ENCODE assay signal across 23 mouse cellular contexts in genomic region chr9:41912482-41912881, GRCm38 (mm10).
DNase-seq lines count a peak whose midpoint lies in the region; ATAC-seq and TF ChIP-seq lines count a peak whose summit lies in the region.
"Had no signal": no experiment of that assay in that cellular context is flagged by ENCODE, and none has a peak within 500 bp of the region (broad histone marks: within the 10 kb centered on the region; RNA-seq: fewer than 3 reads in every experiment).

No protein-coding gene starts in this region.

- no peak for ATAC-seq in forebrain, embryonic 15.5 days (replicated peaks)
- no peak for ATAC-seq in embryonic facial prominence, embryonic 15.5 days (ENCODE audit: insufficient number of reproducible peaks, low FRiP score, low TSS enrichment, low read depth)
- peak; percentile 79 for ATAC-seq in limb, embryonic 13.5 days (ENCODE audit: low FRiP score, low read depth)
- ATAC-seq: liver, embryonic 12.5 days had no signal

- no peaks in the 10 kb centered on the region for H3K27me3 ChIP-seq in forebrain, embryonic 15.5 days
- H3K27me3 ChIP-seq in forebrain, embryonic 10.5 days (ENCODE audit: poor library complexity, severe bottlenecking), result no peaks in the 10 kb centered on the region; the same call in 1 of the 2 replicates
- H3K27me3 ChIP-seq in embryonic facial prominence, embryonic 15.5 days, result no peaks in the 10 kb centered on the region
- no peaks in the 10 kb centered on the region for H3K27me3 ChIP-seq in limb, embryonic 13.5 days
- no peaks in the 10 kb centered on the region for H3K27me3 ChIP-seq in thymus, adult 2 months (ENCODE audit: control insufficient read depth, insufficient read depth, low read length)
- H3K27me3 ChIP-seq: forebrain, embryonic 12.5 days; heart, embryonic 12.5 days; hindbrain, embryonic 12.5 days; liver, embryonic 12.5 days; midbrain, embryonic 12.5 days had no signal

- H3K4me2 ChIP-seq in forebrain, embryonic 15.5 days (replicated peaks), result no peak overlapping the region
- no peak overlapping the region for H3K4me2 ChIP-seq in embryonic facial prominence, embryonic 15.5 days (replicated peaks)
- H3K4me2 ChIP-seq in limb, embryonic 13.5 days (replicated peaks), result no peak overlapping the region
- H3K4me2 ChIP-seq: forebrain, embryonic 12.5 days; heart, embryonic 12.5 days; hindbrain, embryonic 12.5 days; liver, embryonic 12.5 days; midbrain, embryonic 12.5 days had no signal

- H3K36me3 ChIP-seq in forebrain, embryonic 15.5 days, result no peaks in the 10 kb centered on the region
- no peaks in the 10 kb centered on the region for H3K36me3 ChIP-seq in forebrain, embryonic 10.5 days (replicated peaks)
- H3K36me3 ChIP-seq in embryonic facial prominence, embryonic 15.5 days, result no peaks in the 10 kb centered on the region
- H3K36me3 ChIP-seq in limb, embryonic 13.5 days, result no peaks in the 10 kb centered on the region
- no peaks in the 10 kb centered on the region for H3K36me3 ChIP-seq in thymus, adult 2 months (ENCODE audit: control insufficient read depth, insufficient read depth, low read length)
- H3K36me3 ChIP-seq: forebrain, embryonic 12.5 days; heart, embryonic 12.5 days; hindbrain, embryonic 12.5 days; liver, embryonic 12.5 days; midbrain, embryonic 12.5 days had no signal

- no peak for DNase-seq in forebrain, embryonic 10.5 days (ENCODE audit: extremely low spot score, low spot score)
- DNase-seq in NIH3T3 (ENCODE audit: low read depth), result peak; percentile 65
- no peak for DNase-seq in cerebellum, adult 18-20 months
- no peak for DNase-seq in thymus, postnatal 4 days
- DNase-seq in thymus, adult 2 months, result no peak
- DNase-seq: adrenal gland, postnatal 36 days; cerebellum, adult 11 months; cerebellum, postnatal 14 days; heart, postnatal 10 days; kidney, adult 11 months; kidney, postnatal 4 days; layer of hippocampus, adult 9-11 months; lung, adult 18-20 months; lung, postnatal 10 days had no signal

- H3K4me3 ChIP-seq in forebrain, embryonic 15.5 days, result no peak overlapping the region
- H3K4me3 ChIP-seq in forebrain, embryonic 10.5 days, result no peak overlapping the region
- H3K4me3 ChIP-seq in embryonic facial prominence, embryonic 15.5 days (replicated peaks), result no peak overlapping the region
- no peak overlapping the region for H3K4me3 ChIP-seq in limb, embryonic 13.5 days
- H3K4me3 ChIP-seq in thymus, adult 2 months (ENCODE audit: control insufficient read depth, insufficient read depth, low read length), result no peak overlapping the region
- H3K4me3 ChIP-seq: forebrain, embryonic 12.5 days; heart, embryonic 12.5 days; hindbrain, embryonic 12.5 days; liver, embryonic 12.5 days; midbrain, embryonic 12.5 days had no signal

- H3K9me3 ChIP-seq in forebrain, embryonic 15.5 days, result no peaks in the 10 kb centered on the region
- no peaks in the 10 kb centered on the region; the same call in 1 of the 2 replicates for H3K9me3 ChIP-seq in forebrain, embryonic 10.5 days
- no peaks in the 10 kb centered on the region for H3K9me3 ChIP-seq in embryonic facial prominence, embryonic 15.5 days (replicated peaks)
- H3K9me3 ChIP-seq in limb, embryonic 13.5 days, result no peaks in the 10 kb centered on the region
- H3K9me3 ChIP-seq: forebrain, embryonic 12.5 days; heart, embryonic 12.5 days; hindbrain, embryonic 12.5 days; midbrain, embryonic 12.5 days had no signal

- no peak for TF ChIP-seq POLR2A in thymus, adult 2 months (IDR thresholded peaks at IDR 0.05; ENCODE audit: control insufficient read depth, extremely low read depth, insufficient read depth, low read length, poor library complexity)

- H3K4me1 ChIP-seq in forebrain, embryonic 15.5 days, result peaks cover 16% of the 10 kb centered on the region
- peaks cover 20% of the 10 kb centered on the region for H3K4me1 ChIP-seq in forebrain, embryonic 10.5 days
- no peaks in the 10 kb centered on the region for H3K4me1 ChIP-seq in embryonic facial prominence, embryonic 15.5 days
- H3K4me1 ChIP-seq in limb, embryonic 13.5 days, result peaks cover 20% of the 10 kb centered on the region
- no peaks in the 10 kb centered on the region for H3K4me1 ChIP-seq in thymus, adult 2 months (replicated peaks; ENCODE audit: control insufficient read depth, insufficient read depth, low read length)
- H3K4me1 ChIP-seq: heart, embryonic 12.5 days; liver, embryonic 12.5 days had no signal

- TF ChIP-seq CTCF in thymus, adult 2 months (IDR thresholded peaks at IDR 0.05; ENCODE audit: borderline replicate concordance, control insufficient read depth, extremely low read depth, insufficient read depth, low read length, poor library complexity), result no peak

- 0 out of 2 replicates have a peak overlapping the region, but pooled peaks have one; percentile 41 for H3K27ac ChIP-seq in forebrain, embryonic 15.5 days (replicated peaks)
- no peak overlapping the region for H3K27ac ChIP-seq in forebrain, embryonic 10.5 days
- H3K27ac ChIP-seq in embryonic facial prominence, embryonic 15.5 days (replicated peaks), result peak overlapping the region; percentile 28; the same call in 1 of the 2 replicates
- peak overlapping the region; percentile 87 for H3K27ac ChIP-seq in limb, embryonic 13.5 days
- H3K27ac ChIP-seq in thymus, adult 2 months (ENCODE audit: control insufficient read depth, insufficient read depth, low read length), result no peak overlapping the region
- H3K27ac ChIP-seq: forebrain, embryonic 12.5 days; hindbrain, embryonic 12.5 days; liver, embryonic 12.5 days; midbrain, embryonic 12.5 days; stomach, postnatal 0 days had no signal

- H3K9ac ChIP-seq in forebrain, embryonic 15.5 days (replicated peaks), result no peak overlapping the region
- no peak overlapping the region for H3K9ac ChIP-seq in embryonic facial prominence, embryonic 15.5 days
- no peak overlapping the region for H3K9ac ChIP-seq in limb, embryonic 13.5 days
- H3K9ac ChIP-seq: forebrain, embryonic 12.5 days; heart, embryonic 12.5 days; hindbrain, embryonic 12.5 days; liver, embryonic 12.5 days; midbrain, embryonic 12.5 days had no signal

- 81% methylated on average over 5 of the region's 5 CpGs for WGBS in forebrain, embryonic 15.5 days
- WGBS in forebrain, embryonic 10.5 days, result 88% methylated on average over 5 of the region's 5 CpGs
- WGBS in embryonic facial prominence, embryonic 15.5 days, result 34% methylated on average over 5 of the region's 5 CpGs
- WGBS in limb, embryonic 13.5 days, result 15% methylated on average over 5 of the region's 5 CpGs
- 67% methylated on average over 5 of the region's 5 CpGs for WGBS in thymus, adult 2 months

Comparison
In these comparisons a context has a peak if more than half of its experiments do, and no peak if none do; other contexts are left out.
1. H3K27ac ChIP-seq: peak in forebrain, embryonic 15.5 days (single experiment), embryonic facial prominence, embryonic 15.5 days (single experiment) and limb, embryonic 13.5 days (single experiment); none in forebrain, embryonic 10.5 days (single experiment) and thymus, adult 2 months (single experiment).